Mouse (Mus musculus) spleen, adult 2 months (tissue): ENCODE measurements at regions not wholly inside any gene's neighbourhood (a gene's known extent, or its start where the extent isn't known, plus 50 kb on each side); places are given as distances from the start of the nearest gene placed in this dataset.
"Not testable (repeated sequence)": the region's sequence is repeated elsewhere in the genome, so short reads cannot be mapped to it uniquely, and the experiment has no call there.

Source experiments
- DNase-seq, 2 experiments: peaks; one replicate each; pipeline versions ENCODE4 v3.0.0 to v3.0.0-alpha.2; 2012 to 2021; ENCODE audit warnings: low spot score in 2 of 2, low read depth in 1 of 2
- H3K27ac ChIP-seq: fragments of 200-500 bp; 2 replicates; pipeline ENCODE4 v1.5.1; 2012; ENCODE audit warnings: low read length, inconsistent platforms; ENCODE audit not compliant: insufficient read depth
- H3K27me3 ChIP-seq: fragments of 200-500 bp; 2 replicates; pipeline ENCODE4 v1.6.1; 2012; ENCODE audit warnings: mild to moderate bottlenecking, moderate library complexity, low read length, inconsistent platforms; ENCODE audit not compliant: control insufficient read depth, insufficient read depth
- H3K36me3 ChIP-seq: fragments of 200-500 bp; 2 replicates; pipeline ENCODE4 v1.6.1; 2012; ENCODE audit warnings: mild to moderate bottlenecking, low read length, inconsistent platforms; ENCODE audit not compliant: control insufficient read depth, insufficient read depth
- H3K4me1 ChIP-seq: fragments of 200-500 bp; 2 replicates; pipeline ENCODE4 v1.6.1; 2011; ENCODE audit warnings: inconsistent platforms; ENCODE audit not compliant: control insufficient read depth, insufficient read depth, insufficient read length
- H3K4me3 ChIP-seq: fragments of 200-500 bp; 2 replicates; pipeline ENCODE4 v1.5.1; 2011; ENCODE audit warnings: mild to moderate bottlenecking, inconsistent platforms; ENCODE audit not compliant: insufficient read depth, insufficient read length; ENCODE audit errors: extremely low read depth
- CTCF ChIP-seq: fragments of 200-500 bp; IDR thresholded peaks from 2 replicates; pipeline ENCODE4 v1.5.1; 2011; ENCODE audit warnings: mild to moderate bottlenecking, inconsistent platforms; ENCODE audit not compliant: insufficient read depth, insufficient read length, insufficient replicate concordance; ENCODE audit errors: extremely low read depth
- POLR2A ChIP-seq: fragments of 200-500 bp; IDR thresholded peaks from 2 replicates; pipeline ENCODE4 v1.6.1; 2011; ENCODE audit warnings: low read depth, low read length, inconsistent platforms
- WGBS: fragments of 180-500 bp; shearing (Covaris S2); methylation state at CpG from one replicate; pipeline ENCODE4 v1.1.7; 2018; 5-methylcytosine and 5-hydroxymethylcytosine counted together

GRCm38 (mm10) chr11:27105920-27106319, 512.1 kb upstream of the Vrk2 start:
- WGBS: 71% methylated on average over 5 of the region's 5 CpGs
- no peak for DNase-seq

GRCm38 (mm10) chr11:27102906-27103305, 509.1 kb upstream of the Vrk2 start:
- H3K36me3 ChIP-seq: no peaks in the 10 kb centered on the region
- DNase-seq: no peak
- no peak overlapping the region for H3K27ac ChIP-seq
- no peaks in the 10 kb centered on the region for H3K4me1 ChIP-seq
- TF ChIP-seq CTCF (no peak), POLR2A (no peak)
- no peak overlapping the region for H3K4me3 ChIP-seq
- no peaks in the 10 kb centered on the region for H3K27me3 ChIP-seq

More at GRCm38 (mm10) chr11:27105920-27106319, 512.1 kb upstream of the Vrk2 start:
- H3K36me3 ChIP-seq: no peaks in the 10 kb centered on the region
- TF ChIP-seq CTCF (no peak), POLR2A (no peak)
- no peaks in the 10 kb centered on the region for H3K4me1 ChIP-seq
- no peak overlapping the region for H3K4me3 ChIP-seq
- H3K27ac ChIP-seq: no peak overlapping the region
- no peaks in the 10 kb centered on the region for H3K27me3 ChIP-seq

GRCm38 (mm10) chr11:27102045-27102444, 508.2 kb upstream of the Vrk2 start:
- Histone ChIP-seq H3K27ac (no peak overlapping the region), H3K4me1 (no peaks in the 10 kb centered on the region), H3K27me3 (no peaks in the 10 kb centered on the region), H3K4me3 (no peak overlapping the region), H3K36me3 (no peaks in the 10 kb centered on the region)
- no peak for DNase-seq
- 66% methylated on average over 2 of the region's 2 CpGs for WGBS
- no peak for TF ChIP-seq CTCF
- no peak for TF ChIP-seq POLR2A

GRCm38 (mm10) chr11:27096615-27097014, 502.8 kb upstream of the Vrk2 start:
- Histone ChIP-seq H3K27ac (no peak overlapping the region), H3K36me3 (no peaks in the 10 kb centered on the region), H3K4me3 (no peak overlapping the region), H3K27me3 (no peaks in the 10 kb centered on the region), H3K4me1 (no peaks in the 10 kb centered on the region)
- no peak for TF ChIP-seq POLR2A
- no peak for TF ChIP-seq CTCF
- DNase-seq: no peak

- not testable (repeated sequence) for H3K27ac ChIP-seq, H3K36me3 ChIP-seq, H3K27me3 ChIP-seq, DNase-seq, H3K4me1 ChIP-seq, H3K4me3 ChIP-seq
Measured at GRCm38 (mm10) chr11:27095460-27095859, 501.7 kb upstream of the Vrk2 start.

- no peaks in the 10 kb centered on the region for H3K36me3 ChIP-seq
- H3K4me3 ChIP-seq: no peak overlapping the region
- H3K27ac ChIP-seq: no peak overlapping the region
- DNase-seq: no peak
- H3K4me1 ChIP-seq: no peaks in the 10 kb centered on the region
- 87% methylated on average over 1 of the region's 1 CpGs for WGBS
- no peaks in the 10 kb centered on the region for H3K27me3 ChIP-seq
- TF ChIP-seq POLR2A (no peak), CTCF (no peak)
Measured at GRCm38 (mm10) chr11:27086516-27086915, 492.7 kb upstream of the Vrk2 start.

- TF ChIP-seq POLR2A: no peak
- no peaks in the 10 kb centered on the region for H3K27me3 ChIP-seq
- no peaks in the 10 kb centered on the region for H3K4me1 ChIP-seq
- H3K27ac ChIP-seq: no peak overlapping the region
- no peak for DNase-seq
- no peaks in the 10 kb centered on the region for H3K36me3 ChIP-seq
- no peak overlapping the region for H3K4me3 ChIP-seq
Measured at GRCm38 (mm10) chr11:27081188-27081587, 487.4 kb upstream of the Vrk2 start.

- no peaks in the 10 kb centered on the region for H3K36me3 ChIP-seq
- no peak overlapping the region for H3K4me3 ChIP-seq
- no peaks in the 10 kb centered on the region for H3K27me3 ChIP-seq
- H3K4me1 ChIP-seq: no peaks in the 10 kb centered on the region
- no peak for DNase-seq
- TF ChIP-seq POLR2A (no peak), CTCF (no peak)
- no peak overlapping the region for H3K27ac ChIP-seq
Measured at GRCm38 (mm10) chr11:27070381-27070780, 476.6 kb upstream of the Vrk2 start.
